8 mouse cellular contexts compared by ENCODE assay signal in the genomic region with DNA sequence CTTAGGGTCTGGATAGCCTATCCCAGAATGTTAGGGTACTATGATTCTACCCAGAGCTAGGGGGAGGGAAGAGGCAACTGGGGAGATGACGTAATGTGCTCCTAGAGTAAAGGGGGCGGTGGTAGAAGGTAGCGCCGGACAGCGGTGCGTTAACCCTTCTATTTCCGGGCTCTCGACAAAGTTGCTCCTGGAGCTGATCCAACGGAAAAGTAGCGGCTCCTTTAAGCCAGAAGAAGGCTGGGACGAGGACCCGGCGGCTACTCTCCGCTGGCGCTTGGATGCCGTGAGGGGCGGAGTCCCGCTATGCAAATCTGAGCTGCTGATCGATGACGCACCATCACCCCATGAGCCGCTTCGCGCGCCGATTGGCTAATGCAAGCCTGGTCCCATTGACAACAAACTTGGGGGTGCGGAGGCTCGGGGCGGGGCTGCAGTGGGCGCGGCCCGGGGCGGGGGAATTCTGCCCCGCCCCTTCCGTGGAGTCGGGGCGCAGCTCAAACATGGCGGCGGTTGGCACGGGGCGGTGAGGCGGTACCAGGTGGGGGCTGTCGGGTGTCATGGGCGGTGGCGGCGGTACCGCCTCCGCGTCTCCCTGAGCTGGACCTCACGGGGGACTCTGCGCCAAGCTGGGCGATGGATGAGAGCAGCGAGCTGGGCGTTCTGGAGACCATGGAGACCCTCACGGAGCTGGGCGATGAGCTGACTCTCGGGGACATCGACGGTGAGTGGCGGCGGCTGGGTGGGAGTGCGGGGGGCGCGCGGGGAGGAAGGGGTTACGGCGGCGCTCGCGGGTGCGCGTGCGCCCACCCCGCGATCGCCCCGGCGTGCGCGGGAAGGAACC. TPM values are rescaled to one million over a fixed set of nuclear protein-coding genes. Genes with fewer than 3 reads are reported as not detected.
DNase-seq lines count a peak whose midpoint lies in the region; ATAC-seq lines count a peak whose summit lies in the region.

A gene (plus strand): TSS at position 412 of the 841 bp plus-strand sequence.

- no peaks in the 10 kb centered on the region for H3K9me3 ChIP-seq in lung, embryonic 16.5 days (ENCODE audit: control insufficient read depth, low read length)

- peak within 1 kb of the TSS; percentile 77 for H3K9ac ChIP-seq in lung, embryonic 16.5 days (ENCODE audit: low read length)

- WGBS in lung, embryonic 16.5 days, result under 1% methylated on average over 60 of the region's 79 CpGs

- no peaks in the 10 kb centered on the region for H3K36me3 ChIP-seq in lung, embryonic 16.5 days (ENCODE audit: control insufficient read depth, insufficient read depth, low read length)

- peak; percentile 97 for DNase-seq in MEL-GATA-1-ER (ENCODE audit: extremely low read depth, low read depth)
- peak; percentile 97 for DNase-seq in cerebellum, adult 8-10 months
- DNase-seq in forelimb bud, embryonic 11.5 days (ENCODE audit: low read depth, low spot score), result peak; percentile 100
- DNase-seq in layer of hippocampus, adult 9-10 months (ENCODE audit: low spot score), result peak; percentile 96
- DNase-seq in ovary, postnatal 10 days (ENCODE audit: low spot score), result peak; percentile 94
- DNase-seq in thymus, postnatal 10 days (ENCODE audit: low spot score in 2 of 2), result peak; percentile 97 to 98

- H3K4me2 ChIP-seq in lung, embryonic 16.5 days (ENCODE audit: low read depth, low read length), result peak within 1 kb of the TSS; percentile 83

- peak within 1 kb of the TSS; percentile 68 for H3K4me3 ChIP-seq in lung, embryonic 16.5 days (ENCODE audit: low read length)

- peak; percentile 94 to 96 for ATAC-seq in hematopoietic stem cell, adult 5-6 weeks (replicated peaks in 1 of 2; ENCODE audit: insufficient read depth in 1 of 2, low FRiP score in 2 of 2, low TSS enrichment in 1 of 2, low read depth in 1 of 2, poor library complexity in 2 of 2, severe bottlenecking in 2 of 2)
- ATAC-seq in lung, embryonic 16.5 days (ENCODE audit: low read depth), result peak; percentile 97

- no peaks in the 10 kb centered on the region for H3K27me3 ChIP-seq in lung, embryonic 16.5 days (ENCODE audit: control insufficient read depth, insufficient read depth, low read depth, low read length)

- peak within 1 kb of the TSS; percentile 83 for H3K27ac ChIP-seq in lung, embryonic 16.5 days (ENCODE audit: low read length)

- peaks cover 23% of the 10 kb centered on the region for H3K4me1 ChIP-seq in lung, embryonic 16.5 days (replicated peaks; ENCODE audit: control insufficient read depth, insufficient read depth, low read length)

RNA-seq across cellular contexts. Expression of the gene that starts here (rescaled TPM):
- 64.0 and 83.8 TPM in 2 replicates for total RNA-seq in hematopoietic stem cell, adult 5-6 weeks (2017)
- 105 and 108 TPM in 2 replicates for polyA plus RNA-seq in lung, embryonic 16.5 days (2015; fragmentation: Nextera tagmentation; extraction: Ambion mirVana)

Comparison
In these comparisons a context has a peak if more than half of its experiments do, and no peak if none do; other contexts are left out.
1. Peak in every context shown above with its lines: DNase-seq, ATAC-seq, H3K4me3 ChIP-seq and H3K27ac ChIP-seq.